Mouse (Mus musculus) intestine, embryonic 16.5 days (tissue): ENCODE measurements around the gene Tmprss5. TPM values are rescaled to one million over a fixed set of nuclear protein-coding genes. Genes with fewer than 3 reads are reported as not detected.

Experiments
- ATAC-seq: fragments of 200-750 bp; cut with Nextera tagmentation; 2 replicates; pipeline ENCODE4 v1.8.0; 2017; ENCODE audit warnings: moderate TSS enrichment, moderate library complexity
- H3K27ac ChIP-seq: fragments of 300-500 bp; sonication (generic); 2 replicates; pipeline ENCODE4 v1.5.1; 2014; ENCODE audit warnings: mild to moderate bottlenecking, low read length
- H3K27me3 ChIP-seq: fragments of 300-500 bp; sonication (generic); replicated peaks from 2 replicates; pipeline ENCODE4 v1.6.1; 2014; ENCODE audit warnings: low read length, control low read depth, mixed read lengths; ENCODE audit not compliant: control insufficient read depth, insufficient read depth
- H3K36me3 ChIP-seq: fragments of 300-500 bp; sonication (generic); 2 replicates; pipeline ENCODE4 v1.6.1; 2014; ENCODE audit warnings: low read length, control low read depth; ENCODE audit not compliant: control insufficient read depth, insufficient read depth
- H3K4me1 ChIP-seq: fragments of 300-500 bp; sonication (generic); 2 replicates; pipeline ENCODE4 v1.6.1; 2014; ENCODE audit warnings: low read length, control low read depth, mixed read lengths; ENCODE audit not compliant: control insufficient read depth, insufficient read depth
- H3K4me2 ChIP-seq: fragments of 300-500 bp; sonication (generic); 2 replicates; pipeline ENCODE4 v1.6.1; 2014; ENCODE audit warnings: low read depth, low read length, control low read depth
- H3K4me3 ChIP-seq: fragments of 300-500 bp; sonication (generic); 2 replicates; pipeline ENCODE4 v1.5.1; 2014; ENCODE audit warnings: mild to moderate bottlenecking, low read length
- H3K9ac ChIP-seq: fragments of 300-500 bp; sonication (generic); 2 replicates; pipeline ENCODE4 v1.6.1; 2014; ENCODE audit warnings: low read depth, low read length
- H3K9me3 ChIP-seq: fragments of 300-500 bp; sonication (generic); 2 replicates; pipeline ENCODE4 v1.6.1; 2016; ENCODE audit warnings: low read length, control low read depth; ENCODE audit not compliant: control insufficient read depth
- WGBS: fragments of 180-500 bp; shearing (Covaris S2); extraction: QIAGEN DNeasy Blood & Tissue Kit; methylation state at CpG from one replicate; pipeline ENCODE4 v1.1.7; 2014; 5-methylcytosine and 5-hydroxymethylcytosine counted together
- polyA plus RNA-seq: library from polyadenylated mRNA; unstranded; fragments of >200 nt; fragmentation: Nextera tagmentation; extraction: Ambion mirVana; gene quantifications from 2 replicates; pipeline ENCODE4 v1.2.1, GENCODE M21; 2015

Tmprss5 gene
- polyA plus RNA-seq, 1 experiment from 2014 or later = 1.3 TPM

DNA sequence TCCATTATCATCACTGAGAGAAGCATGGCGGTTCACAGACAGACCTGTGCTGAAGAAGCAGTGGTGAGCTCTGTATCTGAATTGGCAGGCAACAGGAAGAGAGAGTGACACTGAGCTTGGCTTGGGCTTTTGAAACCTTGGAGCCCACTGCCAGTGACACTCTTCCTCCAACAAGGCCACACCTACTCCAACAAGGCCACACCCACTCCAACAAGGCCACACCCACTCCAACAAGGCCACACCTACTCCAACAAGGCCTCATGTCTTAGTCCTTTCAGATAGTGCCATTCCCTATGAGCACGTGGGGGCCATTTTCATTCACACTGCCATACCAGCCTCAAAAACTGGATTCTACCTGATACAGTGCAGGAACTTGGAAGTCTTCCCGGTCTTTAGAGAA, 17.8 kb downstream of the Tmprss5 start:
- Histone ChIP-seq H3K27me3 (no peaks in the 10 kb centered on the region), H3K4me1 (peaks cover 7% of the 10 kb centered on the region; the same call in 1 of the 2 replicates), H3K27ac (no peak overlapping the region), H3K4me2 (no peak overlapping the region), H3K4me3 (no peak overlapping the region), H3K9ac (no peak overlapping the region), H3K36me3 (no peaks in the 10 kb centered on the region), H3K9me3 (no peaks in the 10 kb centered on the region)
- no peak for ATAC-seq
- 90% methylated on average over 3 of the region's 3 CpGs for WGBS

- 20% methylated on average over 1 of the region's 1 CpGs for WGBS
- Histone ChIP-seq H3K4me1 (peaks cover 7% of the 10 kb centered on the region; the same call in 1 of the 2 replicates), H3K4me3 (no peak overlapping the region), H3K36me3 (no peaks in the 10 kb centered on the region), H3K4me2 (no peak overlapping the region), H3K9me3 (no peaks in the 10 kb centered on the region), H3K27me3 (no peaks in the 10 kb centered on the region), H3K27ac (no peak overlapping the region), H3K9ac (no peak overlapping the region)
- peak; percentile 78 for ATAC-seq
Measured at GRCm38 (mm10) chr9:49102328-49102727, 21.3 kb downstream of the Tmprss5 start.

DNA sequence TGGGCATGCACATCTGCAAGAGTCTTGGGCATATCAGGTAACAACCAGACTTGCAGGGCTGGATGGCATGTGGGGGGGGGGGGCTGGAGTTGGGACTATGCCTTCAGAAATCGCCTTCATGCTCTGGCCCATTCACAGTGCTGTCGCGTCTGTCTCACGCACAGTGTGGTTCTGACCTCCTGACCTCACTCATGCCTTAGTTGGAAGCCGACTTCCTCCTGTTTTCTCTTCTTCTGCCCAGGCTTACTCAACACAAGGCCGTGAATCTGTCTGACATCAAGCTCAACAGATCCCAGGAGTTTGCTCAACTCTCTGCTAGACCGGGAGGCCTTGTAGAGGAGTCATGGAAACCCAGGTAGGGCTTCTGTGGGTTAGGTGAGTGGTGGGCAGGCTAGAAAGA, 28.0 kb downstream of the Tmprss5 start:
- no peaks in the 10 kb centered on the region for H3K9me3 ChIP-seq
- H3K27me3 ChIP-seq = no peaks in the 10 kb centered on the region
- H3K36me3 ChIP-seq = no peaks in the 10 kb centered on the region
- 50% methylated on average over 7 of the region's 7 CpGs for WGBS
- H3K27ac ChIP-seq = no peak overlapping the region
- H3K4me3 ChIP-seq = no peak overlapping the region
- no peaks in the 10 kb centered on the region for H3K4me1 ChIP-seq
- no peak overlapping the region for H3K4me2 ChIP-seq
- H3K9ac ChIP-seq = no peak overlapping the region
- no peak for ATAC-seq

DNA sequence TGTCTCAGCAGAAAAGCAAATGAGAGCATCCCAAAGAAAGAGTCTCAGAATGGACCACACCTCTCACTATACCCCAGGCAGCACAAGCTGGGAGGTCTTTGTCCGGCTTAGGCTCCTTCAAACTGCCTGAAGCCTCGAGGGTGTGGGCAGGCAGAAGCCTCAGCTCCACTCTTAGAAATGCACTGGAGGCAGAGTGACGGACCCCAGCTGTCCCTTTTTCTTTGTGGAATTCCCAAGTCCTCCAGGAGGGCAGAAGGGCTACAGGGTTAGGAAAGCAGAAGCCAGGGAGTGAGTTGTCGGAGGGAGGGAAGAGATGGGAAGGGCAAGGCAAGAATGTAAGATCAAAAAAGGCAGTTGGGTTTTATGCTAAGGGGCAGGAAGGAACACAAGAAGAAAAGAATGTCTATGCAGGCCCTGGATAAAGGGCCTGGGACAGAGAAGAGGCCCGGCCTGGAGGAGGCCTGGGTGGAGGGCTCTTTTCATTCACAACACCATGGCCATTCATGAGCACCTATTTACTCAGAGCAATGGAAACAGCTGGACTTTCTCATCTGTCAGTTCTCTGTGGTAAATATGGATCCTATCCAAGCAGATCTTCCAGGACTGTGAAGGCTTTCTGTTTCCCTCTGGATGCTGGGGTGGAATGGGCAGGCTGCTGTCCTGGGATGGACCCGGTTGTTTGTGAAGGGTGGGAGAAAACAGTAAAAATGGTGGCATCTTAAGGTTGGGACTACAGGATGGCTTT, 29.6 kb downstream of the Tmprss5 start:
- Histone ChIP-seq H3K4me1 (no peaks in the 10 kb centered on the region), H3K9ac (no peak overlapping the region), H3K4me2 (no peak overlapping the region), H3K27me3 (no peaks in the 10 kb centered on the region), H3K4me3 (no peak overlapping the region), H3K27ac (peak overlapping the region; percentile 5; the same call in 1 of the 2 replicates), H3K36me3 (no peaks in the 10 kb centered on the region), H3K9me3 (no peaks in the 10 kb centered on the region)
- peak; percentile 56 for ATAC-seq
- WGBS = 48% methylated on average over 6 of the region's 6 CpGs

- Histone ChIP-seq H3K36me3 (no peaks in the 10 kb centered on the region), H3K27me3 (no peaks in the 10 kb centered on the region), H3K9me3 (no peaks in the 10 kb centered on the region), H3K4me2 (no peak overlapping the region), H3K4me1 (no peaks in the 10 kb centered on the region), H3K27ac (no peak overlapping the region), H3K9ac (no peak overlapping the region), H3K4me3 (no peak overlapping the region)
- ATAC-seq = no peak
- 79% methylated on average over 5 of the region's 5 CpGs for WGBS
Measured at GRCm38 (mm10) chr9:49111296-49111695, 30.2 kb downstream of the Tmprss5 start.

DNA sequence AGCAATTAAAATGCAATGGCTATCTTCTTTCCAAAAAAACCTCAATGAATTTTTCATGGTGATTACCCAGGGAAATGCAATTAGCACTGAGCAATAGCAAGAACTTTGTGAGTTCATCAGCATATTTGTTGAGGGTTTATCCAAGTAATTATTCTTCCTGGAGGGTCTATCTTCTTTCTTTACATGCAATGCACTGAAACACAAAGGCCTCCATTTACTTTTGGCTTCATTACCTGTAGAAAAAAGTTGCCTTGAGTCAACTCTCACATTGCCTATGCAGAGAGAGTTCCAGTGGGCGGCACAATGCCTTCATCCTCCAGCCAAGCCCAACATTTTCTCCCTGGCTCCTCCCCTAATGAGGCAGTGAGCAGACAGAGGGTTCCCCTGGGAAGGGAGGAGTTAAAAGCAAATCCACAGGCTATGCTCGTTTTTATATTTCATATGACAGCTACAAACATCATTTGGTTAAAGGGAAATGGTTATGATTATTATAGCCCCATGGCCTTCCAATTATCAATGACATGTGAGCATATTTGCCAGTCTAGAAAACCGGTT, 37.3 kb downstream of the Tmprss5 start:
- Histone ChIP-seq H3K27ac (no peak overlapping the region), H3K9me3 (no peaks in the 10 kb centered on the region), H3K4me3 (no peak overlapping the region), H3K27me3 (no peaks in the 10 kb centered on the region), H3K4me2 (no peak overlapping the region), H3K4me1 (no peaks in the 10 kb centered on the region), H3K36me3 (no peaks in the 10 kb centered on the region), H3K9ac (no peak overlapping the region)
- ATAC-seq = no peak
- 45% methylated on average over 3 of the region's 3 CpGs for WGBS

DNA sequence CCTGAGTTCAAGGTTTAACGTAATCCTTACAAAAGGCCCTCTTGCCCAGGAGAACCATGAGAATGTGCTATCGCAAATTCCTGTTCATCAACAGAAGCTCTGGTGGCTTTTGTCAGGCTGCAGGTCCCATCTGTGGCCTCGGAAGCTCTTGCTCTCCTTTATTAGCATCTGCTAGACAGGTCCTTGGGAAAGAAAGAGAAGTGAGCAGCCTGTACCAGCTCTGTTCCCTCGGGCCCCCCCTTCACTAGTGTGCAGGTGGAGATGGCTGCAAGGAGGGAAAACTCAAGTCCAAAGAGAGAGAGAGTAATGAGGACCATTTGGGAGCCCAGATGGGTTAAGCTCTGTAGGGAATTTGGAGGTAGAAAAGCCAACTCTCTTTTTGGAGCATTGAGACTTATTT, 38.7 kb downstream of the Tmprss5 start:
- H3K4me2 ChIP-seq = no peak overlapping the region
- no peaks in the 10 kb centered on the region for H3K4me1 ChIP-seq
- no peak for ATAC-seq
- no peak overlapping the region for H3K9ac ChIP-seq
- no peaks in the 10 kb centered on the region for H3K36me3 ChIP-seq
- 88% methylated on average over 4 of the region's 4 CpGs for WGBS
- H3K9me3 ChIP-seq = no peaks in the 10 kb centered on the region
- H3K27me3 ChIP-seq = no peaks in the 10 kb centered on the region
- no peak overlapping the region for H3K27ac ChIP-seq
- H3K4me3 ChIP-seq = no peak overlapping the region

DNA sequence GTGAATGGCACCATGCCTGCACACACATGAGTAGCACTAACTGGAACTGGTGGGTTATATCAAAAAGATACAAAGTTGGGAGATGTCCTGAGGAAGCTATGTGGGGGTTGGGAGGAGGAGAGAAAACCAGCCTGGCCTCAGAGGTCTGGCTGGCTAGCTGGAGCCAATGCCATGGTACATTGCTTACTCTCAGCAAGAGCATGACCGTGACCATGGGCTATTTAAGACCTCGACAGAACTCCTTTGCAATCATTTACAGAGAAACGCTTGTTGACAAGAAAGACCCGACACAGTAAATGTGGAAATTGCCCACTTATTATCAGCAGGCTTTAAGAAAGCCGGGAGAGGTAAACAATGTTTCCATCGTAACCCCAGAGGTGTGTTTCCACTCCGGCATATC, 44.6 kb downstream of the Tmprss5 start:
- no peaks in the 10 kb centered on the region for H3K9me3 ChIP-seq
- no peaks in the 10 kb centered on the region for H3K27me3 ChIP-seq
- H3K36me3 ChIP-seq = no peaks in the 10 kb centered on the region
- H3K27ac ChIP-seq = no peak overlapping the region
- 43% methylated on average over 7 of the region's 7 CpGs for whole genome bisulfite sequencing
- ATAC-seq = no peak
- H3K9ac ChIP-seq = no peak overlapping the region
- H3K4me1 ChIP-seq = no peaks in the 10 kb centered on the region
- no peak overlapping the region for H3K4me2 ChIP-seq
- H3K4me3 ChIP-seq = no peak overlapping the region

DNA sequence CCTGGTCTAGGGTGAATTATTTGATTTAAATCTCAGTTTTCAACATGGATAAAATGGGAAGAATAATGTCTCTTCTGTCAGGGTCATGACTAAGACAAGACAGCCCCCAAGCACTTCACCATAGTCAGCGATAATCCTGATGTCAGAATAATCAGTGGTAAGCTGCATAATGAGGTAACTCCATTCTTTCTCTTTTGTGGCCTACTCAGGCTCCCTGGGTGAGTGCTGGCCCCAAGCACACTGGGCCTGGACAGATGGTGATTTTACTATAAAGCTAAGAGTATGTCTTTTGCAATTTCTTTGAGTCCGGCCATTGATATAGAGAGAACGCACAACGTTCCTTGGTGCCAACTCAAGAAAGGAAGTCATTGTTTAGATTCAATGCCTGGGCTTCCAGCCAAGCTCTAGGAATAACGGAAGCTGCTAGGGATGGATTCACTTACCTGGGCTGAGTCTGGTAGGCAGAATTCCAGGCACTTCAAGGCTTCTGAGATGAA, 49.5 kb downstream of the Tmprss5 start:
- H3K4me1 ChIP-seq = no peaks in the 10 kb centered on the region
- no peaks in the 10 kb centered on the region for H3K9me3 ChIP-seq

More for the DNA sequence above, 49.5 kb downstream of the Tmprss5 start:
- H3K9ac ChIP-seq = no peak overlapping the region
- 47% methylated on average over 5 of the region's 5 CpGs for WGBS
- H3K4me2 ChIP-seq = no peak overlapping the region
- H3K27ac ChIP-seq = no peak overlapping the region
- no peaks in the 10 kb centered on the region for H3K36me3 ChIP-seq
- ATAC-seq = no peak
- no peak overlapping the region for H3K4me3 ChIP-seq
- no peaks in the 10 kb centered on the region for H3K27me3 ChIP-seq
